Mouse (Mus musculus) MEL (cell line): ENCODE data around the gene Slc45a2. TPM values are rescaled to one million over a fixed set of nuclear protein-coding genes. Genes with fewer than 3 reads are reported as not detected.

Source experiments
- DNase-seq: peaks from one replicate; pipeline ENCODE4 v3.0.0; 2011; ENCODE audit warnings: low read depth, low spot score
- H3K27ac ChIP-seq: 2 replicates; pipeline ENCODE4 v1.5.1; 2012; ENCODE audit warnings: low read depth, mild to moderate bottlenecking, control low read depth, low read length, moderate library complexity; ENCODE audit not compliant: control insufficient read depth
- H3K27me3 ChIP-seq, 2 experiments: fragments of 150-350 bp in 1 of 2; sonication (generic) in 1 of 2; 2 replicates each; pipeline ENCODE4 v1.6.1; 2012; ENCODE audit warnings: low read length in 2 of 2, mild to moderate bottlenecking in 2 of 2, improper control_type of control experiment in 1 of 2, moderate library complexity in 1 of 2; ENCODE audit not compliant: insufficient read depth in 2 of 2, control insufficient read depth in 1 of 2
- H3K36me3 ChIP-seq, 2 experiments: 2 replicates each; pipeline ENCODE4 v1.6.1; 2012 to 2014; ENCODE audit warnings: low read length in 2 of 2, improper control_type of control experiment in 1 of 2, inconsistent platforms in 1 of 2, mild to moderate bottlenecking in 1 of 2; ENCODE audit not compliant: insufficient read depth in 2 of 2, control insufficient read depth in 1 of 2
- H3K4me1 ChIP-seq, 2 experiments: fragments of 150-350 bp in 1 of 2; sonication (generic) in 1 of 2; 2 replicates each; pipeline ENCODE4 v1.6.1; 2012; ENCODE audit warnings: low read length in 2 of 2, improper control_type of control experiment in 1 of 2, mild to moderate bottlenecking in 1 of 2; ENCODE audit not compliant: insufficient read depth in 2 of 2, control insufficient read depth in 1 of 2
- H3K4me3 ChIP-seq, 2 experiments: fragments of 150-350 bp in 1 of 2; sonication (generic) in 1 of 2; 2 replicates each; pipeline ENCODE4 v1.5.1; 2012; ENCODE audit warnings: low read depth in 2 of 2, low read length in 2 of 2, mild to moderate bottlenecking in 2 of 2, moderate library complexity in 2 of 2, control low read depth in 1 of 2, improper control_type of control experiment in 1 of 2; ENCODE audit not compliant: control insufficient read depth in 1 of 2, insufficient read depth in 1 of 2
- H3K79me2 ChIP-seq: 2 replicates; pipeline ENCODE4 v1.6.1; 2012; ENCODE audit warnings: mild to moderate bottlenecking, low read length, moderate library complexity; ENCODE audit not compliant: control insufficient read depth, poor library complexity, insufficient read depth
- H3K9ac ChIP-seq: 2 replicates; pipeline ENCODE4 v1.6.1; 2012; ENCODE audit warnings: low read depth, mild to moderate bottlenecking, control low read depth, low read length, moderate library complexity; ENCODE audit not compliant: control insufficient read depth, poor library complexity, severe bottlenecking
- H3K9me3 ChIP-seq: fragments of 150-350 bp; sonication (generic); replicated peaks from 2 replicates; pipeline ENCODE4 v1.6.1; 2012; ENCODE audit warnings: mild to moderate bottlenecking, low read length, improper control_type of control experiment, moderate library complexity; ENCODE audit not compliant: insufficient read depth
- BHLHE40 ChIP-seq: IDR thresholded peaks from 2 replicates; pipeline ENCODE4 v1.6.1; 2012; ENCODE audit warnings: low read depth, mild to moderate bottlenecking, inconsistent platforms, low read length, improper control_type of control experiment, borderline replicate concordance
- CHD1 ChIP-seq: IDR thresholded peaks from 2 replicates; pipeline ENCODE4 v1.6.1; 2012; ENCODE audit warnings: low read depth, mild to moderate bottlenecking, inconsistent platforms, low read length, improper control_type of control experiment
- CTCF ChIP-seq, 3 experiments: IDR thresholded peaks in 2 of 3; conservative IDR thresholded peaks in 1 of 3; 2 replicates each; pipeline ENCODE4 v1.5.1; 2011 to 2012; ENCODE audit warnings: low read length in 3 of 3, low read depth in 2 of 3, mild to moderate bottlenecking in 2 of 3, improper control_type of control experiment in 1 of 3, inconsistent platforms in 1 of 3, mixed read lengths in 1 of 3, moderate library complexity in 1 of 3; ENCODE audit not compliant: control insufficient read depth in 1 of 3, insufficient read depth in 1 of 3, poor library complexity in 1 of 3, severe bottlenecking in 1 of 3
- E2F4 ChIP-seq: IDR thresholded peaks from 2 replicates; pipeline ENCODE4 v1.6.1; 2011; ENCODE audit warnings: low read depth, low read length, improper control_type of control experiment, borderline replicate concordance
- ELF1 ChIP-seq: IDR thresholded peaks from 2 replicates; pipeline ENCODE4 v1.6.1; 2014; ENCODE audit warnings: low read depth, mild to moderate bottlenecking, inconsistent platforms, low read length, improper control_type of control experiment, moderate library complexity
- EP300 ChIP-seq, 2 experiments: IDR thresholded peaks; 2 replicates each; pipeline ENCODE4 v1.6.1; 2011; ENCODE audit warnings: improper control_type of control experiment in 2 of 2, low read length in 2 of 2, low read depth in 1 of 2, mild to moderate bottlenecking in 1 of 2
- GABPA ChIP-seq: IDR thresholded peaks from 2 replicates; pipeline ENCODE4 v1.6.1; 2012; ENCODE audit warnings: low read depth, mild to moderate bottlenecking, inconsistent platforms, low read length, improper control_type of control experiment, moderate library complexity
- GATA1 ChIP-seq: IDR thresholded peaks from 2 replicates; pipeline ENCODE4 v1.6.1; 2011; ENCODE audit warnings: low read depth, low read length, improper control_type of control experiment
- HCFC1 ChIP-seq: IDR thresholded peaks from 2 replicates; pipeline ENCODE4 v1.6.1; 2012; ENCODE audit warnings: low read depth, mild to moderate bottlenecking, inconsistent platforms, low read length, improper control_type of control experiment, moderate library complexity
- JUND ChIP-seq: IDR thresholded peaks from 2 replicates; pipeline ENCODE4 v1.6.1; 2011; ENCODE audit warnings: low read depth, mild to moderate bottlenecking, improper control_type of control experiment, low read length
- KAT2A ChIP-seq: conservative IDR thresholded peaks from 2 replicates; pipeline ENCODE4 v1.6.1; 2012; ENCODE audit warnings: low read depth, low read length, improper control_type of control experiment, inconsistent platforms
- MAFK ChIP-seq: IDR thresholded peaks from 2 replicates; pipeline ENCODE4 v1.6.1; 2011; ENCODE audit warnings: low read depth, mild to moderate bottlenecking, low read length, improper control_type of control experiment, borderline replicate concordance
- MAZ ChIP-seq: IDR thresholded peaks from 2 replicates; pipeline ENCODE4 v1.6.1; 2012; ENCODE audit warnings: low read depth, mild to moderate bottlenecking, inconsistent platforms, low read length, improper control_type of control experiment
- MXI1 ChIP-seq: IDR thresholded peaks from 2 replicates; pipeline ENCODE4 v1.6.1; 2011; ENCODE audit warnings: mild to moderate bottlenecking, low read depth, low read length, improper control_type of control experiment
- MYC ChIP-seq: IDR thresholded peaks from 2 replicates; pipeline ENCODE4 v1.6.1; 2011; ENCODE audit warnings: low read depth, mild to moderate bottlenecking, low read length, improper control_type of control experiment, moderate library complexity
- NRF1 ChIP-seq: IDR thresholded peaks from 2 replicates; pipeline ENCODE4 v1.6.1; 2014; ENCODE audit warnings: low read depth, mild to moderate bottlenecking, inconsistent platforms, low read length, improper control_type of control experiment, moderate library complexity; ENCODE audit not compliant: poor library complexity, insufficient read depth, severe bottlenecking
- POLR2A ChIP-seq, 2 experiments: IDR thresholded peaks; 2 replicates each; pipeline ENCODE4 v1.6.1; 2011 to 2012; ENCODE audit warnings: low read length in 2 of 2, mild to moderate bottlenecking in 2 of 2, control low read depth in 1 of 2, improper control_type of control experiment in 1 of 2, low read depth in 1 of 2, moderate library complexity in 1 of 2; ENCODE audit not compliant: control insufficient read depth in 1 of 2, insufficient read depth in 1 of 2, poor library complexity in 1 of 2
- POLR2AphosphoS2 ChIP-seq: IDR thresholded peaks from 2 replicates; pipeline ENCODE4 v1.6.1; 2011; ENCODE audit warnings: low read length, improper control_type of control experiment
- RCOR1 ChIP-seq: IDR thresholded peaks from 2 replicates; pipeline ENCODE4 v1.6.1; 2012; ENCODE audit warnings: low read depth, mild to moderate bottlenecking, inconsistent platforms, low read length, improper control_type of control experiment
- TAL1 ChIP-seq: IDR thresholded peaks from 2 replicates; pipeline ENCODE4 v1.6.1; 2012; ENCODE audit warnings: mild to moderate bottlenecking, inconsistent platforms, low read length, moderate library complexity, mixed read lengths
- TBP ChIP-seq: IDR thresholded peaks from 2 replicates; pipeline ENCODE4 v1.8.0; 2011; ENCODE audit warnings: low read depth, low read length, improper control_type of control experiment
- TCF12 ChIP-seq: IDR thresholded peaks from 2 replicates; pipeline ENCODE4 v1.6.1; 2014; ENCODE audit warnings: low read depth, mild to moderate bottlenecking, inconsistent platforms, low read length, improper control_type of control experiment, moderate library complexity
- UBTF ChIP-seq: IDR thresholded peaks from 2 replicates; pipeline ENCODE4 v1.6.1; 2012; ENCODE audit warnings: low read depth, mild to moderate bottlenecking, inconsistent platforms, low read length, improper control_type of control experiment, moderate library complexity, borderline replicate concordance; ENCODE audit not compliant: insufficient read depth
- USF2 ChIP-seq, 2 experiments: IDR thresholded peaks; 2 replicates each; pipeline ENCODE4 v1.6.1; 2011 to 2012; ENCODE audit warnings: improper control_type of control experiment in 2 of 2, low read length in 2 of 2, borderline replicate concordance in 1 of 2, inconsistent platforms in 1 of 2, low read depth in 1 of 2, mild to moderate bottlenecking in 1 of 2; ENCODE audit not compliant: insufficient read depth in 1 of 2
- ZC3H11A ChIP-seq: IDR thresholded peaks from 2 replicates; pipeline ENCODE4 v1.6.1; 2012; ENCODE audit warnings: low read depth, mild to moderate bottlenecking, inconsistent platforms, low read length, improper control_type of control experiment
- ZKSCAN1 ChIP-seq: IDR thresholded peaks from 2 replicates; pipeline ENCODE4 v1.6.1; 2012; ENCODE audit warnings: low read depth, mild to moderate bottlenecking, inconsistent platforms, low read length, improper control_type of control experiment, moderate library complexity
- ZNF384 ChIP-seq: IDR thresholded peaks from 2 replicates; pipeline ENCODE4 v1.6.1; 2012; ENCODE audit warnings: low read depth, mild to moderate bottlenecking, inconsistent platforms, low read length, improper control_type of control experiment
- polyA plus RNA-seq, 2 experiments: library from polyadenylated mRNA; stranded (reverse) in 1 of 2; unstranded in 1 of 2; fragments of >175 nt in 1 of 2; fragments of >200 nt in 1 of 2; gene quantifications; 2 replicates each; pipeline versions ENCODE4 v1.2.1 to v1.2.4; 2012; ENCODE audit warnings: low replicate concordance in 2 of 2, low read depth in 1 of 2; ENCODE audit not compliant: insufficient read length in 2 of 2, insufficient read depth in 1 of 2, missing spikeins in 1 of 2
- total RNA-seq: library from RNA; depleted of rRNA; stranded (reverse); fragments of 300-350 nt; gene quantifications from 2 replicates; pipeline ENCODE4 v1.2.3, GENCODE M21; 2012

Gene Slc45a2
- total and polyA plus RNA-seq, 3 experiments, result not detected

DNA sequence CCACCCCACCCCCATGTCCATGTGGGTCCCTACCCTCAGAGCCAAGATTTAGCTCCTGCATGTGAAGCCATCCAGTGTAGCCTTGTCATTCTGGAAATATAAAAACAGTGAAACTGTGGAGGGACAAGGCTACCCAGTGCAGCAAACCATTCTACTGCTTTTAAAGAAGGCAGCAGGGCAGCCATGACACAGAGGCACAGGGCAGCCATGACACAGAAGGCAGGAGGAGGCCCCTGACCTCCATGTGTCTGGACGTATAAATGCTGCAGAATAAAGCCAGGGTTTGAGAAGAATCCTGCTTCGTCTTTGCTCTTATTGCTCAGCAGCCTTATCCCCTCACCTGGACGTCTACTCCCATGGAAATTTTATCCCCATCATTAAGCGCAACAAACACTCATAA, 3.3 kb downstream of the Slc45a2 start:
- no peak for TF ChIP-seq ZC3H11A
- no peak for TF ChIP-seq CTCF (IDR thresholded peaks at IDR 0.05 in 2 of 3, conservative IDR thresholded peaks at IDR 0.05 in 1 of 3; ENCODE audit: control insufficient read depth in 1 of 3, insufficient read depth in 1 of 3, low read depth in 2 of 3, low read length in 3 of 3, poor library complexity in 1 of 3, severe bottlenecking in 1 of 3)
- no peak for TF ChIP-seq KAT2A
- TF ChIP-seq ZKSCAN1, result no peak
- no peak for TF ChIP-seq MAZ
- TF ChIP-seq MAFK, result no peak
- TF ChIP-seq JUND, result no peak
- TF ChIP-seq TAL1, result no peak
- no peak for TF ChIP-seq HCFC1
- no peak for TF ChIP-seq ELF1
- no peak for TF ChIP-seq GABPA
- no peak for TF ChIP-seq GATA1
- no peak for TF ChIP-seq POLR2A (IDR thresholded peaks at IDR 0.05; ENCODE audit: control insufficient read depth in 1 of 2, insufficient read depth in 1 of 2, low read depth in 1 of 2, low read length in 2 of 2, poor library complexity in 1 of 2)
- TF ChIP-seq CHD1, result no peak
- no peak for TF ChIP-seq BHLHE40
- TF ChIP-seq E2F4, result no peak
- no peak for TF ChIP-seq RCOR1
- no peak for TF ChIP-seq EP300 (IDR thresholded peaks at IDR 0.05; ENCODE audit: low read depth in 1 of 2, low read length in 2 of 2)
- TF ChIP-seq POLR2AphosphoS2, result no peak
- no peak for TF ChIP-seq UBTF
- Histone ChIP-seq H3K9ac (no peak overlapping the region), H3K27me3 (no peaks in the 10 kb centered on the region), H3K27ac (no peak overlapping the region), H3K36me3 (no peaks in the 10 kb centered on the region), H3K4me1 (no peaks in the 10 kb centered on the region), H3K9me3 (no peaks in the 10 kb centered on the region), H3K4me3 (no peak overlapping the region), H3K79me2 (no peaks in the 10 kb centered on the region)
- DNase-seq, result no peak

GRCm38 (mm10) chr15:11004646-11005045, 4.1 kb downstream of the Slc45a2 start:
- Histone ChIP-seq H3K27me3 (no peaks in the 10 kb centered on the region), H3K79me2 (no peaks in the 10 kb centered on the region), H3K4me3 (no peak overlapping the region), H3K4me1 (no peaks in the 10 kb centered on the region), H3K9me3 (no peaks in the 10 kb centered on the region), H3K36me3 (no peaks in the 10 kb centered on the region), H3K9ac (no peak overlapping the region), H3K27ac (no peak overlapping the region)
- TF ChIP-seq HCFC1, result no peak
- no peak for TF ChIP-seq GABPA
- TF ChIP-seq UBTF, result no peak
- no peak for TF ChIP-seq MAZ
- no peak for TF ChIP-seq POLR2AphosphoS2
- TF ChIP-seq NRF1, result no peak
- TF ChIP-seq ZNF384, result no peak
- TF ChIP-seq E2F4, result no peak
- no peak for TF ChIP-seq TBP
- no peak for TF ChIP-seq MYC
- no peak for TF ChIP-seq MXI1
- TF ChIP-seq ZKSCAN1, result no peak
- TF ChIP-seq USF2 (IDR thresholded peaks at IDR 0.05; ENCODE audit: borderline replicate concordance in 1 of 2, insufficient read depth in 1 of 2, low read depth in 1 of 2, low read length in 2 of 2), result no peak
- no peak for TF ChIP-seq TCF12
- TF ChIP-seq RCOR1, result no peak
- TF ChIP-seq KAT2A, result no peak
- no peak for TF ChIP-seq POLR2A (IDR thresholded peaks at IDR 0.05; ENCODE audit: control insufficient read depth in 1 of 2, insufficient read depth in 1 of 2, low read depth in 1 of 2, low read length in 2 of 2, poor library complexity in 1 of 2)
- DNase-seq, result no peak
